Mouse (Mus musculus) ES-E14 (cell line): Measurements from ENCODE around the gene Kctd20.

Experiments
- CHD2 ChIP-seq: IDR thresholded peaks from 2 replicates; pipeline ENCODE4 v1.6.1; 2014; ENCODE audit warnings: mild to moderate bottlenecking, low read depth, low read length, inconsistent platforms
- ZNF384 ChIP-seq: IDR thresholded peaks from 2 replicates; pipeline ENCODE4 v1.6.1; 2012; ENCODE audit warnings: low read depth, low read length, inconsistent platforms

DNA sequence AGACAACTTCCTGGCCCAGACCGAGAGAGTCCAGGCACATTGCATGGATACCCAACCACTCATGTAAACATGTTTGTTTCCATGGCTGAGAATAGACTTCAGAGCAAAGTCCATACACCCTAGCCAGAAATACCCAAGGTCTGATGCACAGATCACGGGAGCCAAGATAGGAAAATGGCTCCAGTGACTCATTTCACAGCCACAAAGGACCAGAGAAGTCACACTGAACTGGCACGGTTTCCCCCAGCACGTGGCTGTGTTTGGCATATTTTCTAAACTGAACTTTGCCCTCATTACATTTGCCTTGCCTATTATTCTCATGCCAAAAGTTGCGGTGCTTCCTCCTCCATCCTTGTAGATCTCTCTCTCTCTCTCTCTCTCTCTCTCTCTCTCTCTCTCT is 38.5 kb upstream of the Kctd20 start:
- no peak for TF ChIP-seq ZNF384
- no peak for TF ChIP-seq CHD2
